Comparison of ENCODE assay signal across 25 mouse cellular contexts in the genomic region with DNA sequence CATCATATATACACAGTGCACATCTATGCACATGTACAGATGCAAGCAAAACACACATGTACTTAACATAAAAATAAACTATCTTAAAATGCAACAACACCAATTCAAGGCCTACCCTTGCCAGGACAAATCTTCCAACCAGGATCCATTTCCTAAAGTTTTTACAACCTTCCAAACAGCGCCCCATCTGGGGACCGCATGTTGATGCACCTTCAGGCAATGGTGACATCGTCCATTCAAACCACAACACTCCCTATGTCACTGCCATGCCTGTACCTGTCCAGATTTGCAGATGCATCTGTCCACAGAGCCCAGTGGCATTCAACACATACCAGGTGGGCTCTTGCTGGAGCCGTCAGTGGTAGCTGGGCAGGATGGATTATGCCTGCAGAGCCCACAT. TPM values are rescaled to one million over a fixed set of nuclear protein-coding genes. Genes with fewer than 3 reads are reported as not detected.
DNase-seq lines count a peak whose midpoint lies in the region; ATAC-seq and TF ChIP-seq lines count a peak whose summit lies in the region.
"Had no signal": no experiment of that assay in that cellular context is flagged by ENCODE, and none has a peak within 500 bp of the region (broad histone marks: within the 10 kb centered on the region; RNA-seq: fewer than 3 reads in every experiment).

No protein-coding gene starts in this region.

- no peak for TF ChIP-seq EP300 in stomach, postnatal 0 days (optimal IDR thresholded peaks at IDR 0.05)

- no peak overlapping the region for H3K27ac ChIP-seq in gastrocnemius, adult 2 months
- H3K27ac ChIP-seq in stomach, postnatal 0 days (replicated peaks) = no peak overlapping the region
- H3K27ac ChIP-seq in heart, embryonic 10.5 days = no peak overlapping the region
- H3K27ac ChIP-seq: embryonic facial prominence, embryonic 12.5 days; forebrain, embryonic 13.5 days; hindbrain, embryonic 10.5 days; hindbrain, embryonic 14.5 days; intestine, embryonic 15.5 days had no signal

- H3K27me3 ChIP-seq in Patski = peaks cover 3% of the 10 kb centered on the region
- H3K27me3 ChIP-seq in stomach, postnatal 0 days (ENCODE audit: control insufficient read depth, insufficient read depth, low read length) = no peaks in the 10 kb centered on the region
- H3K27me3 ChIP-seq in heart, embryonic 10.5 days (ENCODE audit: insufficient read depth, poor library complexity, severe bottlenecking) = peaks cover 37% of the 10 kb centered on the region
- H3K27me3 ChIP-seq: embryonic facial prominence, embryonic 12.5 days; intestine, embryonic 15.5 days had no signal

- 70% methylated on average over 4 of the region's 4 CpGs for WGBS in stomach, postnatal 0 days
- WGBS in heart, embryonic 10.5 days = 70% methylated on average over 4 of the region's 4 CpGs

- DNase-seq in gastrocnemius, adult 2 months = no peak
- no peak for DNase-seq in gastrocnemius, postnatal 14 days
- peak; percentile 18 for DNase-seq in 3T3-L1 (ENCODE audit: low read depth, low spot score)
- DNase-seq in Patski (ENCODE audit: low read depth, low spot score) = no peak
- DNase-seq in stomach, postnatal 0 days (ENCODE audit: low spot score) = no peak
- no peak for DNase-seq in yolk sac, embryonic 10.5 days (ENCODE audit: low spot score)
- DNase-seq in heart, embryonic 10.5 days (ENCODE audit: low spot score) = no peak
- DNase-seq: adrenal gland, adult 8-10 months; adrenal gland, postnatal 36 days; cerebellum, adult 2 months; cerebellum, postnatal 14 days; forebrain, postnatal 0 days; gastrocnemius, postnatal 36 days; heart, adult 11 months; kidney, adult 18-20 months had no signal

- POLR2A ChIA-PET in Patski (lab: Charles Lee) = no interaction called here

- no peak overlapping the region for H3K4me3 ChIP-seq in gastrocnemius, adult 2 months
- H3K4me3 ChIP-seq in stomach, postnatal 0 days (ENCODE audit: low read depth, low read length) = no peak overlapping the region
- H3K4me3 ChIP-seq in heart, embryonic 10.5 days = no peak overlapping the region
- H3K4me3 ChIP-seq: embryonic facial prominence, embryonic 12.5 days; forebrain, embryonic 13.5 days; hindbrain, embryonic 10.5 days; intestine, embryonic 15.5 days had no signal

- no peaks in the 10 kb centered on the region for H3K9me3 ChIP-seq in stomach, postnatal 0 days (ENCODE audit: control insufficient read depth, low read length)
- no peaks in the 10 kb centered on the region for H3K9me3 ChIP-seq in heart, embryonic 10.5 days
- H3K9me3 ChIP-seq: embryonic facial prominence, embryonic 12.5 days; forebrain, embryonic 13.5 days; G1E; intestine, embryonic 15.5 days had no signal

- CTCF ChIA-PET in Patski (lab: Charles Lee) = no interaction called here

- TF ChIP-seq CTCF in gastrocnemius, adult 2 months (IDR thresholded peaks at IDR 0.05) = peak; percentile 3; the same call in 1 of the 2 replicates
- peak; percentile 35 for TF ChIP-seq CTCF in Patski (IDR thresholded peaks at IDR 0.05)
- TF ChIP-seq CTCF in stomach, postnatal 0 days (IDR thresholded peaks at IDR 0.05; ENCODE audit: low read depth) = 0 out of 2 replicates have a peak, but pooled peaks have one; percentile 18

- in situ Hi-C loops in Patski (cut with MboI; ENCODE audit: low pct_unique_long_range_greater_than_20kb) = no loop called here

- ATAC-seq in Patski = no peak
- no peak for ATAC-seq in stomach, postnatal 0 days (ENCODE audit: low FRiP score, low TSS enrichment)
- ATAC-seq: forebrain, embryonic 13.5 days; forebrain, postnatal 0 days; intestine, embryonic 15.5 days had no signal

- no peak overlapping the region for H3K4me2 ChIP-seq in stomach, postnatal 0 days (replicated peaks; ENCODE audit: low read depth)
- H3K4me2 ChIP-seq: embryonic facial prominence, embryonic 12.5 days; forebrain, embryonic 13.5 days; heart, embryonic 11.5 days; hindbrain, embryonic 14.5 days; intestine, embryonic 15.5 days had no signal

- no peaks in the 10 kb centered on the region for H3K4me1 ChIP-seq in stomach, postnatal 0 days (replicated peaks; ENCODE audit: control insufficient read depth, insufficient read depth)
- no peaks in the 10 kb centered on the region for H3K4me1 ChIP-seq in heart, embryonic 10.5 days
- H3K4me1 ChIP-seq: embryonic facial prominence, embryonic 12.5 days; hindbrain, embryonic 10.5 days; intestine, embryonic 15.5 days had no signal

- intact Hi-C loops in gastrocnemius, adult 2 months (cut with DNase I) = no loop called here
- intact Hi-C loops in gastrocnemius, postnatal 14 days (cut with DNase I; ENCODE audit: low total_unique reads) = no loop called here

- no peak overlapping the region for H3K9ac ChIP-seq in stomach, postnatal 0 days (ENCODE audit: low read length)
- H3K9ac ChIP-seq: embryonic facial prominence, embryonic 12.5 days; forebrain, embryonic 13.5 days; forebrain, postnatal 0 days; hindbrain, embryonic 14.5 days; intestine, embryonic 15.5 days had no signal

- H3K36me3 ChIP-seq in stomach, postnatal 0 days (ENCODE audit: control insufficient read depth, insufficient read depth, low read length) = no peaks in the 10 kb centered on the region
- no peaks in the 10 kb centered on the region for H3K36me3 ChIP-seq in heart, embryonic 10.5 days
- H3K36me3 ChIP-seq: embryonic facial prominence, embryonic 12.5 days; G1E; hindbrain, embryonic 10.5 days; intestine, embryonic 15.5 days had no signal

RNA-seq across cellular contexts. Expression of a gene that starts 12.9 kb away (rescaled TPM):
- 1 to 10 TPM; 4.0 to 4.7 TPM for total RNA-seq in gastrocnemius, adult 2 months (2021)
- 1 to 10 TPM; 4.0 to 4.7 TPM for total RNA-seq in gastrocnemius, postnatal 14 days (2021)
- 10.3 TPM for polyA plus RNA-seq in Patski (2021)
- 6.3 and 8.1 TPM in 2 replicates for polyA plus RNA-seq in stomach, postnatal 0 days (2015; fragmentation: Nextera tagmentation; extraction: Ambion mirVana)
- 5.3 and 7.3 TPM in 2 replicates for polyA plus RNA-seq in heart, embryonic 10.5 days (2016; fragmentation: Nextera tagmentation; extraction: Ambion mirVana)

RNA-seq across cellular contexts. Expression of a gene that starts 12.9 kb away (rescaled TPM):
- total RNA-seq in gastrocnemius, adult 2 months (2021) = 10 to 100 TPM; 71.4 to 81.4 TPM
- 10 to 100 TPM; 51.4 to 52.3 TPM for total RNA-seq in gastrocnemius, postnatal 14 days (2021)
- polyA plus RNA-seq in Patski (2021) = 15.8 TPM
- 126 and 138 TPM in 2 replicates for polyA plus RNA-seq in stomach, postnatal 0 days (2015; fragmentation: Nextera tagmentation; extraction: Ambion mirVana)
- 79.5 and 84.1 TPM in 2 replicates for polyA plus RNA-seq in heart, embryonic 10.5 days (2016; fragmentation: Nextera tagmentation; extraction: Ambion mirVana)

RNA-seq across cellular contexts. Expression of a gene that starts 13.1 kb away (rescaled TPM):
- 10 to 100 TPM; 10.1 to 13.0 TPM for total RNA-seq in gastrocnemius, adult 2 months (2021)
- 10 to 100 TPM; 10.2 to 13.0 TPM for total RNA-seq in gastrocnemius, postnatal 14 days (2021)
- polyA plus RNA-seq in Patski (2021) = 70.8 TPM
- 4.9 and 5.5 TPM in 2 replicates for polyA plus RNA-seq in stomach, postnatal 0 days (2015; fragmentation: Nextera tagmentation; extraction: Ambion mirVana)
- polyA plus RNA-seq in heart, embryonic 10.5 days (2016; fragmentation: Nextera tagmentation; extraction: Ambion mirVana) = 12.5 and 16.6 TPM in 2 replicates

RNA-seq across cellular contexts. Expression of a gene that starts 36.4 kb away (rescaled TPM):
- total RNA-seq in gastrocnemius, adult 2 months (2021) = 10 to 100 TPM; 14.6 to 16.2 TPM
- total RNA-seq in gastrocnemius, postnatal 14 days (2021) = 10 to 100 TPM; 19.4 to 23.0 TPM
- 18.6 TPM for polyA plus RNA-seq in Patski (2021)
- polyA plus RNA-seq in stomach, postnatal 0 days (2015; fragmentation: Nextera tagmentation; extraction: Ambion mirVana) = 5.2 and 6.0 TPM in 2 replicates
- 2.2 and 2.5 TPM in 2 replicates for polyA plus RNA-seq in heart, embryonic 10.5 days (2016; fragmentation: Nextera tagmentation; extraction: Ambion mirVana)

RNA-seq across cellular contexts. Expression of a gene that starts 38.3 kb away (rescaled TPM):
- total RNA-seq in gastrocnemius, adult 2 months (2021) = under 1 TPM in 1 of 2 experiments, not detected in 1; 0.39 TPM
- under 1 TPM; 0.53 to 0.57 TPM for total RNA-seq in gastrocnemius, postnatal 14 days (2021)
- polyA plus RNA-seq in Patski (2021) = not detected
- polyA plus RNA-seq in stomach, postnatal 0 days (2015; fragmentation: Nextera tagmentation; extraction: Ambion mirVana) = 0.65 and 1.0 TPM in 2 replicates
- polyA plus RNA-seq in heart, embryonic 10.5 days (2016; fragmentation: Nextera tagmentation; extraction: Ambion mirVana) = 2.6 and 4.2 TPM in 2 replicates
- total RNA-seq: adrenal gland, postnatal 36 days; CH12.LX; heart, postnatal 25 days had no signal
- polyA plus RNA-seq: C2C12, G1E had no signal
